Mouse (Mus musculus): ENCODE measurements around the gene Gtf2f2. TPM values are rescaled to one million over a fixed set of nuclear protein-coding genes. Genes with fewer than 3 reads are reported as not detected.
"Not testable (repeated sequence)": the region's sequence is repeated elsewhere in the genome, so short reads cannot be mapped to it uniquely, and the experiment has no call there.

Gtf2f2 gene
- total and polyA plus RNA-seq, 2 experiments from 2014 or later = 41.5 to 47.6 TPM

DNA sequence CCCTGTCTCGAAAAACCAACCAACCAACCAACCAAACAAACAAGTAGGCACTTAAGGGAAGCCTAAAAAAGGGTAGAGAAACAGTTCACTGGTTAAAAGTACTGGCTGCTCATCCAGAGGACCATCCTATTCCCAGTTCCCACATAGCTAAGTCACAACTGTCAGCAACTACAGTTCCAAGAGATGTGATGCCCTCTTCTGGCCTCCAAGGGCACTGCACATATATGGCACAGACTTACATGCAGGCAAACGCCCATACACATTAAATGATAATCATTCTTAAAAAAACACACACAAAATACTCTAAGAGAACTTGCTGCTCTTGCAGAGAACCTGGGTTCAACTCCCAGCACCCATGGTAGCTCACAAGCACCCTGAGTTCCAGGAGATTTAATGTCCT lies 76.3 kb downstream of the Gtf2f2 start:
- Histone ChIP-seq H3K4me3 (ENCODE audit: low read depth, low read length) (no peak overlapping the region), H3K9me3 (ENCODE audit: low read length) (no peaks in the 10 kb centered on the region), H3K4me2 (ENCODE audit: low read depth) (no peak overlapping the region), H3K27ac (ENCODE audit: low read depth, low read length) (no peak overlapping the region), H3K4me1 (ENCODE audit: insufficient read depth) (no peaks in the 10 kb centered on the region), H3K27me3 (ENCODE audit: insufficient read depth, low read length) (no peaks in the 10 kb centered on the region), H3K9ac (no peak overlapping the region), H3K36me3 (ENCODE audit: insufficient read depth) (no peaks in the 10 kb centered on the region)
- no peak for TF ChIP-seq CTCF (IDR thresholded peaks at IDR 0.05; ENCODE audit: low read depth)
- DNase-seq = no peak
- no peak for ATAC-seq
- WGBS = 84% methylated on average over 2 of the region's 2 CpGs

GRCm38 (mm10) chr14:75931266-75931665 lies 79.4 kb downstream of the Gtf2f2 start:
- H3K4me2 ChIP-seq (ENCODE audit: low read depth) = no peak overlapping the region
- no peak for TF ChIP-seq CTCF (IDR thresholded peaks at IDR 0.05; ENCODE audit: low read depth)
- H3K4me1 ChIP-seq (ENCODE audit: insufficient read depth) = no peaks in the 10 kb centered on the region
- no peak overlapping the region for H3K9ac ChIP-seq
- no peaks in the 10 kb centered on the region for H3K27me3 ChIP-seq (ENCODE audit: insufficient read depth, low read length)
- 96% methylated on average over 23 of the region's 23 CpGs for WGBS
- ATAC-seq = no peak
- DNase-seq = no peak
- no peaks in the 10 kb centered on the region for H3K9me3 ChIP-seq (ENCODE audit: low read length)
- H3K36me3 ChIP-seq (ENCODE audit: insufficient read depth) = no peaks in the 10 kb centered on the region
- H3K4me3 ChIP-seq (ENCODE audit: low read depth, low read length) = no peak overlapping the region
- H3K27ac ChIP-seq (ENCODE audit: low read depth, low read length) = no peak overlapping the region

DNA sequence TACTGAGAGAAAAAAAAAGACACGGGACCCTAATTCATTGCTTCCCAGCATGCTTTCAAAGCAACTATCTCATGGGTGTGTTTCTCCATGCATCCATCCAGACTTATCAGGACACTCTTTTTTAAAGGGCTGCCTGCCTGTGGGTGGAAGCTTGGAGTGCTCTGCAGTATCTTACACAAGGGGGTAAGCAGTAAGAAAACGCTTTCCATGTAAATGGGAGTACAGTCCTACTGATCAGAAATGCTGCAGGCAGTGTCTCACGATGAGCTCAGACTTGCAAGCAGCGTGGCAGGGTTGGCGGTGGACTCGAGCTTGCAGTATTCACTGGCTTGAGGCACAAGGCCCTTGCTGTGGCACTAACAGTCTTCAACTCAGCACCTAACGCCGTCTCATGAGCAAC lies 81.0 kb downstream of the Gtf2f2 start:
- not testable (repeated sequence) for H3K36me3 ChIP-seq (ENCODE audit: insufficient read depth); H3K4me2 ChIP-seq (ENCODE audit: low read depth); H3K4me3 ChIP-seq (ENCODE audit: low read depth, low read length); ATAC-seq; H3K27me3 ChIP-seq (ENCODE audit: insufficient read depth, low read length); H3K27ac ChIP-seq (ENCODE audit: low read depth, low read length); H3K4me1 ChIP-seq (ENCODE audit: insufficient read depth); H3K9ac ChIP-seq; DNase-seq; H3K9me3 ChIP-seq (ENCODE audit: low read length)
- 79% methylated on average over 8 of the region's 8 CpGs for WGBS

GRCm38 (mm10) chr14:75923314-75924052 lies 87.2 kb downstream of the Gtf2f2 start:
- Histone ChIP-seq H3K27ac (ENCODE audit: low read depth, low read length) (peak overlapping the region; percentile 24; the same call in 1 of the 2 replicates), H3K27me3 (ENCODE audit: insufficient read depth, low read length) (no peaks in the 10 kb centered on the region), H3K4me3 (ENCODE audit: low read depth, low read length) (no peak overlapping the region), H3K4me1 (ENCODE audit: insufficient read depth) (0 out of 2 replicates have a peak, but pooled peaks cover 7% of the 10 kb centered on the region), H3K9ac (no peak overlapping the region), H3K4me2 (ENCODE audit: low read depth) (no peak overlapping the region), H3K9me3 (ENCODE audit: low read length) (no peaks in the 10 kb centered on the region), H3K36me3 (ENCODE audit: insufficient read depth) (no peaks in the 10 kb centered on the region)
- ATAC-seq (no peak), DNase-seq (peak; percentile 13)
- TF ChIP-seq CTCF (IDR thresholded peaks at IDR 0.05; ENCODE audit: low read depth) = no peak
- 28% methylated on average over 1 of the region's 1 CpGs for WGBS

GRCm38 (mm10) chr14:75912665-75913064 lies 98.0 kb downstream of the Gtf2f2 start:
- WGBS = 94% methylated on average over 2 of the region's 2 CpGs
- no peak for ATAC-seq

GRCm38 (mm10) chr14:75911968-75912367 lies 98.7 kb downstream of the Gtf2f2 start:
- TF ChIP-seq CTCF (IDR thresholded peaks at IDR 0.05; ENCODE audit: low read depth) = no peak
- DNase-seq = no peak
- no peak overlapping the region for H3K4me2 ChIP-seq (ENCODE audit: low read depth)
- ATAC-seq = no peak; the same call in 1 of the 2 replicates
- H3K9ac ChIP-seq = no peak overlapping the region
- H3K27ac ChIP-seq (ENCODE audit: low read depth, low read length) = peak overlapping the region; percentile 22; the same call in 1 of the 2 replicates
- WGBS = 57% methylated on average over 6 of the region's 6 CpGs
- H3K9me3 ChIP-seq (ENCODE audit: low read length) = no peaks in the 10 kb centered on the region
- no peaks in the 10 kb centered on the region for H3K4me1 ChIP-seq (ENCODE audit: insufficient read depth)
- H3K36me3 ChIP-seq (ENCODE audit: insufficient read depth) = no peaks in the 10 kb centered on the region
- H3K4me3 ChIP-seq (ENCODE audit: low read depth, low read length) = no peak overlapping the region
- no peaks in the 10 kb centered on the region for H3K27me3 ChIP-seq (ENCODE audit: insufficient read depth, low read length)

More at GRCm38 (mm10) chr14:75912665-75913064, 98.0 kb downstream of the Gtf2f2 start:
- Histone ChIP-seq H3K4me2 (ENCODE audit: low read depth) (no peak overlapping the region), H3K27ac (ENCODE audit: low read depth, low read length) (0 out of 2 replicates have a peak overlapping the region, but pooled peaks have one; percentile 22), H3K9ac (no peak overlapping the region), H3K27me3 (ENCODE audit: insufficient read depth, low read length) (no peaks in the 10 kb centered on the region), H3K9me3 (ENCODE audit: low read length) (no peaks in the 10 kb centered on the region), H3K36me3 (ENCODE audit: insufficient read depth) (no peaks in the 10 kb centered on the region), H3K4me3 (ENCODE audit: low read depth, low read length) (no peak overlapping the region), H3K4me1 (ENCODE audit: insufficient read depth) (no peaks in the 10 kb centered on the region)
- no peak for DNase-seq
- no peak for TF ChIP-seq CTCF (IDR thresholded peaks at IDR 0.05; ENCODE audit: low read depth)

DNA sequence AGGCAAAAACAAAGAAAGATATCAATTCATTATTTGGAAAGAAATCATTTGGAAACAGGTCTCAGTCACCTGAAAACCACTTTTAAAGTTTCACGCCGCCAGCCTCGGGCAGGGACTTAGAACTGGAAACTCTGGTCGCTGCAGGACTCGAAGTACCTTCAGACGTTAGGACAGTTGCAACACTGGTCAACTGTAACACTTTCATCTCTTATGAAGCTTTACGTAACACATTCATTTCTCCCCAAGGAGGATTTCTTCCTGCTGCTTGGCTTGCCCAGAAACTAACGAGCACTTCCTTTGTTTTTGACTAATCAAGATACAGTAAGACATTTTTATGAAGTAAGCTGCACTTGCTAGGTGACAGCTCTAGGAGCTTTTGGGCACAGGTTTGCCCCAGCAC lies 103.7 kb downstream of the Gtf2f2 start:
- no peaks in the 10 kb centered on the region for H3K9me3 ChIP-seq (ENCODE audit: low read length)

More for the DNA sequence above, 103.7 kb downstream of the Gtf2f2 start:
- peaks cover 5% of the 10 kb centered on the region for H3K36me3 ChIP-seq (ENCODE audit: insufficient read depth)
- H3K4me3 ChIP-seq (ENCODE audit: low read depth, low read length) = no peak overlapping the region
- H3K27me3 ChIP-seq (ENCODE audit: insufficient read depth, low read length) = no peaks in the 10 kb centered on the region
- TF ChIP-seq CTCF (IDR thresholded peaks at IDR 0.05; ENCODE audit: low read depth) = no peak
- 78% methylated on average over 8 of the region's 8 CpGs for WGBS
- no peak overlapping the region for H3K27ac ChIP-seq (ENCODE audit: low read depth, low read length)
- no peak overlapping the region for H3K9ac ChIP-seq
- DNase-seq (no peak), ATAC-seq (no peak)
- no peaks in the 10 kb centered on the region for H3K4me1 ChIP-seq (ENCODE audit: insufficient read depth)
- no peak overlapping the region for H3K4me2 ChIP-seq (ENCODE audit: low read depth)

Measured in forebrain, postnatal 0 days (tissue).